Mouse (Mus musculus): ENCODE measurements around the gene Oas1d. TPM values are rescaled to one million over a fixed set of nuclear protein-coding genes. Genes with fewer than 3 reads are reported as not detected.
"Not testable (repeated sequence)": the region's sequence is repeated elsewhere in the genome, so short reads cannot be mapped to it uniquely, and the experiment has no call there.

Oas1d gene
- total RNA-seq (2021): not detected
- long read RNA-seq, experiment 1: 0 reads
- long read RNA-seq, experiment 2: 0 reads

GRCm38 (mm10) chr5:120914204-120914603, at the start of gene Oas1d:
Gene Oas1d, plus strand, starts transcription at chr5:120914536.
- DNase-seq: not testable (repeated sequence)

DNA sequence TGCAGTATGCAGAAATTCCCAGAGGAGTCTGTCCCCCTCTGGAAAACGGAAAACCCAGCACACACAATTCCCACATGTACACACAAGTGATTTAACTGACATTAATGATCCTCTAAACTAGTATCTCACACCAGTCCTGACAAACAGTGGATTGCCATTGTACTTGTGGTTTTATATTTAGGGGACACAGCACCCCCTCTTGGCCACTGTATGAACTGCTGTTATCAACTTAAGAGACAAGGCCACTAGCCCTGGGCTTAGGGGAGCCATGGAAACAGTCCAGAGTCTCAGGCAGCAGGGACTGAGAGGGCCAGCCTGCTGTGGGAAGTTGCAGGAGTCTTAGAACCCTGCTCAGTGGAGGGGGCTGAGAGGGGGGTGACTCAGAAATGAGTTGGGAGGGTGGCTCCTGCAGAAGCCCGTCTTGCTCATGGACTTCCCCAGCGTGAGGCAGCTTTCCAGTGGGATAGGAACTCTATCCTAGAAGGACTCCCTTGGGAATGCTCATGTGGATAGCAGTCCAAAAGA, 48.9 kb upstream of the Oas1d start:
- no peak for DNase-seq

GRCm38 (mm10) chr5:120869436-120870015, 44.8 kb upstream of the Oas1d start:
- no peak for DNase-seq

- no peak for DNase-seq
Measured at GRCm38 (mm10) chr5:120870081-120870480, 44.3 kb upstream of the Oas1d start.

GRCm38 (mm10) chr5:120870782-120871181, 43.6 kb upstream of the Oas1d start:
- DNase-seq: no peak

- DNase-seq: no peak
Measured at GRCm38 (mm10) chr5:120871469-120871868, 42.9 kb upstream of the Oas1d start.

- DNase-seq: not testable (repeated sequence)
Measured at GRCm38 (mm10) chr5:120876839-120877238, 37.5 kb upstream of the Oas1d start.

- not testable (repeated sequence) for DNase-seq
Measured at GRCm38 (mm10) chr5:120877407-120877806, 36.9 kb upstream of the Oas1d start.

DNA sequence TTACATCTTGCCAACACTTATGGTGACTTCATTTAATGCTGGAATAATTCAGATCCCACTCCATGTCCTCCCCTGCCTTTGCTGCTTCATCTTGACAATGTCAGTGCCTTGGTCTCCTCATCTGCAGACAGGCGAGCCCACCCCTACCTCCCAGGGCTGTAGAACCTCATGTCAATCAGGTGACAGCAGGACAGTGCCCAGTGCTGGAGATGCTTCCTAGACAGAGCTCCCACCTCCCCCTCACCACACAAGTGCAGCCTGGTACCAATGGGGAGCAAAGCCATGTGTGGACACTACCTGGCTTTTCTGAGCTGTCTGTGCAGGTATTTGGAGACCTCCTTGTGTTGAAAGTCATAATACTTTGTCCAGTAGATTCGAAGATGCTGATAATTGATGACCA, 35.5 kb upstream of the Oas1d start:
- not testable (repeated sequence) for DNase-seq

GRCm38 (mm10) chr5:120881681-120882080, 32.7 kb upstream of the Oas1d start:
- DNase-seq: not testable (repeated sequence)

GRCm38 (mm10) chr5:120887413-120887812, 26.9 kb upstream of the Oas1d start, which contains the start of gene Oas1g:
Gene Oas1g, minus strand, starts transcription at chr5:120887613.
- peak in 1 of 2 experiments; percentile 15 for DNase-seq

DNA sequence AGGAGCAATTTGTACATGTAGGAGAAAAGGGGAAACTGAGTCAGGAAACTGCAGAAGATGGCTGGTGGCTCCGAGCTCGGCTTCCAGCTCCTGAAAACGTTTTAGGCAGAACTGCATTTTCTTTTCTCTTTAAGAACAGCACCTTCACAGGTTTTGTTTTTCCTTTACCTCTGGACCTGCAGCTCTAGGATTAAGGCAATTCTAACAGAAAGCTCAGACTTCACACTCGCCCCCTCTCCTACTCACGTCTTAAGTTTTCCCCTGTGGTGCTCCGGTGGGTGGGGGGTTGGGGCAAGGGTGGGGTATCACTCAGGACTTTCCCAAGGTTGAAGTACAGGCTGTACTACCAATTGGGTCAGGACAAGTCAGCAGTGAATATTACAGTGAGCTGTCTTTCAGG, 26.5 kb upstream of the Oas1d start:
- DNase-seq: no peak

DNA sequence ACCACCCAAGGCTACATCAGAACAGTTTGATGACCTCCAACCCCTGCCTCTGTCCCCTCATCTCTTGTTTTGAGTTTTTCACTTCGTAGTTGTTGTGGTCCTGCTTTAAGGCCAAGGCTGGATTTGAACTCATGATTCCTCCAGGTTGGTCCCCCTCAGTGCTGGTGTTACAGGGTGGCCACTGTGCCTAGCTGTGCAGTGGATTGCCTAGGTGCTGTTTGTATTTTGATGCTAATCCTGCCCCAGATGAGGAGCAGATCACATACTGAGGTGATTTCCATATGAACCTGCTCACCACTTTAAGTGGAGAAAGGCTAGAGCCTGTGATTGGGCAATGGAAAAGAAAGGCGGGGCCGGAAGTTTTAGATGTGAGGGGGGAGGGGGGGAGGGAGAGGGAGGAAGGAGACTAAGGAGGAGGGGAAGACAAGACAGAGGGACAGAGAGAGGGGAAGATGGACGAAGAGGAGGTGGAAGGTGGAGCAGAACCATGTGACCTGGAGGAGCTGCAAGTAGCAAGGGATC, 26.0 kb upstream of the Oas1d start:
- DNase-seq: not testable (repeated sequence)

DNA sequence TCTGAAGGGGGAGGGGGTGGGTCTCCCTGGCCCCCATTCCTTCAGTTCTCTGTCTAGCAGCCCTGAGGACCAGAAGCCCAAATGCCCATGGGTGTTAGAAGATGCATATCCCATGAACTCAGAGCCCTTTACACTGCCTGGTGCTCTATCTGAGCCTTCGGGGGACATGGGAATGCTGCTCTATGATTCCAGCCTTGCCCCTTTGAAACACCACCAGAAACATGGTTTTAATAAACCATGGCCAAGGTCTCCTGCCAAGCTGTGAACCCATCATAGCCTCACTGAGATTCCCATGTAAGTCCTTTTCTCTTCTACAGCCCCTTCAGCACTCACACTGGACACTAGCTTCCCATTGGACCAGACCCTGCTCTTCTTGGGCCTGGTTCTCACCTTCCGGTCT, 24.3 kb upstream of the Oas1d start:
- DNase-seq: no peak

DNA sequence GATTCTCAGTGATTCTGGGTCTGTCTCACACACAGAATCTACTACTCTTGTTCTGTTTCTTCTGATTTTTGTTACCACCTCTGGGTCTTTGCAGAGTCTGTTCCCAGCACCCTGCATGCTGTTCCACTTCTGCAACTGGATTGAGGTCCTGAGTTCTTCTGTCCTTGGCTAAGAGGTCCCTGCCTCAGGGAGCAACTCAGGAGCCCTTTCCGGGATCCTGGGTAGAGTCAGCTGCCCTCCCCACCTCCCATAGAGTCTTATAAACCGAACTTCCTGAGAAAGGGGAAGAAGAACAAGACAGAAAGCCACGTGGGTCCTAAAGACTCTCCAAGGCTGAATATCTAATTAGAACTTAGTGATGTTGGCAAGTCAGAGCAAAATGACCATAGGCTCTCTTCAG, 23.3 kb upstream of the Oas1d start:
- no peak for DNase-seq

DNA sequence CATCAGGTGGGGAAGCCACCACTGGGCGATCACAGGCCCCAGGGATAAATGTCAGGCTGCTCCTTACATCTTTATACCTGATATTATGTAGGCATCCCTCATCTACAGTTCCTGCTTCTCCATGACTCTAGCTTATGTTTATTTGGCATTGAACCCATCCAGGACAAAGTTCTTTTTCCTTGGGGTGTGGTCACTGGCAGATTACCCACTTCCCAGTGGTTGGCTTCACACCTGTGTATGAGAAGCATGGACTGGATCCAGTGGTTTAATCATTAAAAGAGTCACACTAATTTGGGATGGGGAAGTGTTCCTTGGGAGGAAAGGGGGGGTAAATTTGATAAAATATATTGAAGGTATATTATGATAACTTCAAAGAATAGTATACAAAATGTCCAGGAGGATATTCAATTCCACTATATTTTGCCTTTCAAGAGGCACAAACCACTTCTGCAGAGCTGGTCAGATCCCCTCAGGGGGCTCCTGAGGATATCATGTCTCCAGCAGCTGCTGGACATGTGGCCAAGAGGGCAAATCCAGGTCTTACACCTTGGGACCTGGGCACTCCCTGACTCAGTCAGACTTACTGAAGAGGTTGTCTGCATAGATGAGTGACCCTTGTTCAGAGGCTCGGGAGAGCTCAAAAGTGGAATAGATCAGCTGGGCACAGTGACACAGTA, 22.6 kb upstream of the Oas1d start:
- not testable (repeated sequence) for DNase-seq

GRCm38 (mm10) chr5:120892243-120892660, 22.1 kb upstream of the Oas1d start:
- no peak for DNase-seq

DNA sequence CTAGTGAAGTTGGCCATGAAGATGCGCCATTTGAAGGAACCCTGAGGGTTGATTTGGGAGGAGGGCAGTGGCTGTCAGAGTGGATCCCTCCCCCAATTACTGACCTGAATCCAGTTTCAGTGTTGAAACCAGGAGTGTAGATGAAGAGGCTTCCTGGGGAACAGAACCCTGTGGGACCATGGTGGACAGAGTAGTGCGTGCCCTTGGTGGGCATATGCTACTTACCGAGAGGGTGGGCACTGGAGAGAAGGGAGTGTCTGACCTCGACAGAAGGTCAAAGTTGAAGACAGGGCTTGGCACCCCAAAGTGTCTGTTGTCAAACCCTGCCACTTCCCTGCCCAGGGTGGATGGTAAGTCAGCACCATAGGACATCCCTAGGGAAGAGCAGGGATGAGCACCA, 20.5 kb upstream of the Oas1d start:
- DNase-seq: not testable (repeated sequence)

DNA sequence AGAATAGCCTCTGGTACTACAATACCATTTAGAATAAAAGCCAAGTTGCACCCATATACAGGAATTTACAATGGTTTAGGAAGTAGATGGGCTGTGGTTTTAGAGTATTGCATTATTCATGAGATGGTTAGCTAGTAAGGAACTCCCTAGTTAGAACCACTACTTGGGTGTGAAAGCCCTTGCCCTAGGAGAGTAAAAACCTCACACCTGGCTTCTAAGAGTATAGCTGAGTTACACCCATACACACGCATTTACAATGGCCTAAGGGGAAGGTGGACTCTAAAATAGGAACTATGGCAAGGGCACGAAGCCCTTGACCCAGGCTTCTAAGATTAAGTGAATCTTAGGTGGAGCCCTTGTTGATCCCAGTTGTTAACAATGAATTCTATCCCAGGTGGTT, 19.6 kb upstream of the Oas1d start:
- not testable (repeated sequence) for DNase-seq

- no peak for DNase-seq
Measured at GRCm38 (mm10) chr5:120895231-120895900, 19.0 kb upstream of the Oas1d start.

DNA sequence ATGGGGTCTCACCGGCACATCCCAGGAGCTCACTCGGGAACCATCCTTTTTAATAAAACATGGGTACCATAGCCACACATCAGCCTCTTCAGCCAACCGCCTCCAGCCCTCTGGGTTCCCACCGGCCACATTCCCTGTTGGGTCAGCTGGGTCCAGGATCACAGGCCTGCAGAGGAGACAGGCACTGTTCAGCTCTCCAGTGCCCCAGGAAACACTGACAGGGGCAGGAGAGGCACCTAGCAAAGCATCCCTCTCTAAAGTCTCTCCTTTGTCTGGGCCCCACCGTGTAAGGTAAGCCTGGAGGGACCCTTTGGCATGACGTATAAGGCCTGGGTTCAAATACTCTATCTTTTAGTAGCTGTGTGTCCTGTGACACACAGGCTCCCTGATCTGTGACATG, 16.0 kb upstream of the Oas1d start:
- no peak for DNase-seq

- DNase-seq: no peak
Measured at GRCm38 (mm10) chr5:120898726-120899125, 15.6 kb upstream of the Oas1d start.

GRCm38 (mm10) chr5:120900666-120901065, 13.7 kb upstream of the Oas1d start:
- no peak for DNase-seq

Data from heart, adult 18-20 months (tissue).